In genomic region chr10:95440566-95440965, GRCm38 (mm10) we compare ENCODE assay signal across 16 mouse cellular contexts. TPM values are rescaled to one million over a fixed set of nuclear protein-coding genes. Genes with fewer than 3 reads are reported as not detected.
A peak's percentile ranks its signal among the peaks of the same experiment; 100 is the strongest.
DNase-seq lines count a peak whose midpoint lies in the region; ATAC-seq and TF ChIP-seq lines count a peak whose summit lies in the region.
"Had no signal": no experiment of that assay in that cellular context is flagged by ENCODE, and none has a peak within 500 bp of the region (broad histone marks: within the 10 kb centered on the region; RNA-seq: fewer than 3 reads in every experiment).

No protein-coding gene starts in this region.

- no peak overlapping the region for H3K27ac ChIP-seq in forebrain, postnatal 0 days (ENCODE audit: low read depth, low read length)
- no peak overlapping the region for H3K27ac ChIP-seq in forebrain, embryonic 16.5 days (ENCODE audit: low read length)
- no peak overlapping the region for H3K27ac ChIP-seq in liver, postnatal 0 days (ENCODE audit: low read depth)
- H3K27ac ChIP-seq in liver, embryonic 12.5 days = no peak overlapping the region
- no peak overlapping the region for H3K27ac ChIP-seq in CH12.LX (ENCODE audit: insufficient read depth, low read depth)
- no peak overlapping the region for H3K27ac ChIP-seq in embryonic facial prominence, embryonic 11.5 days (replicated peaks; ENCODE audit: low read depth, low read length)
- no peak overlapping the region for H3K27ac ChIP-seq in hindbrain, embryonic 14.5 days
- H3K27ac ChIP-seq: limb, embryonic 12.5 days had no signal

- TF ChIP-seq EP300 in liver, postnatal 0 days (IDR thresholded peaks at IDR 0.05; ENCODE audit: low read depth) = no peak
- no peak for TF ChIP-seq EP300 in CH12.LX (IDR thresholded peaks at IDR 0.05; ENCODE audit: low read length)

- no peaks in the 10 kb centered on the region for H3K9me3 ChIP-seq in forebrain, postnatal 0 days (ENCODE audit: low read length)
- no peaks in the 10 kb centered on the region for H3K9me3 ChIP-seq in forebrain, embryonic 16.5 days (ENCODE audit: control insufficient read depth, low read length)
- no peaks in the 10 kb centered on the region for H3K9me3 ChIP-seq in liver, postnatal 0 days (ENCODE audit: low read length)
- H3K9me3 ChIP-seq in liver, embryonic 12.5 days (replicated peaks) = no peaks in the 10 kb centered on the region
- H3K9me3 ChIP-seq in CH12.LX (replicated peaks; ENCODE audit: low read length) = no peaks in the 10 kb centered on the region
- H3K9me3 ChIP-seq in embryonic facial prominence, embryonic 11.5 days (replicated peaks; ENCODE audit: control insufficient read depth, low read length) = no peaks in the 10 kb centered on the region
- H3K9me3 ChIP-seq in hindbrain, embryonic 14.5 days (ENCODE audit: control insufficient read depth, low read length) = no peaks in the 10 kb centered on the region
- H3K9me3 ChIP-seq: limb, embryonic 12.5 days had no signal

- TF ChIP-seq POLR2A in CH12.LX (IDR thresholded peaks at IDR 0.05; ENCODE audit: low read depth, low read length) = no peak

- dilution Hi-C loops in CH12.LX (cut with MboI; ENCODE audit: extremely low pct_ligation_motif_present, extremely low pct_unique_long_range_greater_than_20kb, low sequenced_read_pairs) = no loop called here

- H3K4me2 ChIP-seq in forebrain, postnatal 0 days (ENCODE audit: low read depth) = no peak overlapping the region
- no peak overlapping the region for H3K4me2 ChIP-seq in forebrain, embryonic 16.5 days (ENCODE audit: low read length)
- H3K4me2 ChIP-seq in liver, postnatal 0 days (ENCODE audit: low read depth, low read length) = no peak overlapping the region
- H3K4me2 ChIP-seq in liver, embryonic 12.5 days = no peak overlapping the region
- 0 out of 2 replicates have a peak overlapping the region, but pooled peaks have one; percentile 33 for H3K4me2 ChIP-seq in CH12.LX (ENCODE audit: insufficient read depth, low read depth, poor library complexity, severe bottlenecking)
- H3K4me2 ChIP-seq in embryonic facial prominence, embryonic 11.5 days (ENCODE audit: low read depth, low read length) = no peak overlapping the region
- H3K4me2 ChIP-seq in hindbrain, embryonic 14.5 days (replicated peaks) = no peak overlapping the region
- H3K4me2 ChIP-seq: limb, embryonic 12.5 days had no signal

- 57% methylated on average over 2 of the region's 2 CpGs for WGBS in forebrain, postnatal 0 days
- 73% methylated on average over 2 of the region's 2 CpGs for WGBS in forebrain, embryonic 16.5 days
- WGBS in liver, postnatal 0 days (ENCODE audit: insufficient replicate concordance) = 44% methylated on average over 2 of the region's 2 CpGs
- 38% methylated on average over 2 of the region's 2 CpGs for WGBS in liver, embryonic 12.5 days (ENCODE audit: insufficient replicate concordance)
- 30% methylated on average over 2 of the region's 2 CpGs for WGBS in embryonic facial prominence, embryonic 11.5 days
- WGBS in hindbrain, embryonic 14.5 days = 53% methylated on average over 2 of the region's 2 CpGs

- no peak overlapping the region for H3K9ac ChIP-seq in forebrain, postnatal 0 days
- H3K9ac ChIP-seq in forebrain, embryonic 16.5 days (replicated peaks; ENCODE audit: low read depth, low read length) = no peak overlapping the region
- no peak overlapping the region for H3K9ac ChIP-seq in liver, postnatal 0 days (replicated peaks)
- H3K9ac ChIP-seq in liver, embryonic 12.5 days = no peak overlapping the region
- H3K9ac ChIP-seq in CH12.LX (ENCODE audit: insufficient read depth, low read depth) = no peak overlapping the region
- no peak overlapping the region for H3K9ac ChIP-seq in embryonic facial prominence, embryonic 11.5 days (replicated peaks; ENCODE audit: low read length)
- H3K9ac ChIP-seq in hindbrain, embryonic 14.5 days = no peak overlapping the region
- H3K9ac ChIP-seq: limb, embryonic 12.5 days had no signal

- no peaks in the 10 kb centered on the region for H3K36me3 ChIP-seq in forebrain, postnatal 0 days (ENCODE audit: insufficient read depth)
- H3K36me3 ChIP-seq in forebrain, embryonic 16.5 days (ENCODE audit: control insufficient read depth, insufficient read depth) = no peaks in the 10 kb centered on the region
- H3K36me3 ChIP-seq in liver, postnatal 0 days (replicated peaks; ENCODE audit: insufficient read depth, low read length) = no peaks in the 10 kb centered on the region
- H3K36me3 ChIP-seq in liver, embryonic 12.5 days = no peaks in the 10 kb centered on the region
- H3K36me3 ChIP-seq in CH12.LX (replicated peaks in 1 of 2; ENCODE audit: control insufficient read depth in 1 of 2, insufficient read depth in 1 of 2, low read length in 1 of 2) = no peaks in the 10 kb centered on the region
- no peaks in the 10 kb centered on the region for H3K36me3 ChIP-seq in embryonic facial prominence, embryonic 11.5 days (replicated peaks; ENCODE audit: control insufficient read depth, insufficient read depth, low read depth, low read length)
- no peaks in the 10 kb centered on the region for H3K36me3 ChIP-seq in hindbrain, embryonic 14.5 days (replicated peaks; ENCODE audit: control insufficient read depth, insufficient read depth)
- H3K36me3 ChIP-seq: limb, embryonic 12.5 days had no signal

- in situ Hi-C loops in CH12.LX (cut with MboI; ENCODE audit: low pct_ligation_motif_present, low pct_unique_long_range_greater_than_20kb, low sequenced_read_pairs) = no loop called here

- peak; percentile 18; the same call in 1 of the 2 replicates for TF ChIP-seq CTCF in forebrain, postnatal 0 days (IDR thresholded peaks at IDR 0.05; ENCODE audit: low read depth)
- TF ChIP-seq CTCF in liver, postnatal 0 days (IDR thresholded peaks at IDR 0.05; ENCODE audit: low read depth) = peak; percentile 47
- TF ChIP-seq CTCF in CH12.LX (conservative IDR thresholded peaks at IDR 0.05 in 1 of 2, IDR thresholded peaks at IDR 0.05 in 1 of 2; ENCODE audit: low read depth in 2 of 2, low read length in 2 of 2) = peak in 1 of 2 experiments; percentile 70; a peak in 2 of 4 replicates

- H3K4me1 ChIP-seq in forebrain, postnatal 0 days (ENCODE audit: insufficient read depth) = no peaks in the 10 kb centered on the region
- no peaks in the 10 kb centered on the region for H3K4me1 ChIP-seq in forebrain, embryonic 16.5 days (replicated peaks; ENCODE audit: control insufficient read depth, insufficient read depth, low read length)
- no peaks in the 10 kb centered on the region for H3K4me1 ChIP-seq in liver, postnatal 0 days (ENCODE audit: insufficient read depth)
- no peaks in the 10 kb centered on the region for H3K4me1 ChIP-seq in liver, embryonic 12.5 days
- H3K4me1 ChIP-seq in CH12.LX (ENCODE audit: control insufficient read depth in 1 of 2, insufficient read depth in 2 of 2) = peaks cover 8 to 29% of the 10 kb centered on the region in 2 experiments
- no peaks in the 10 kb centered on the region for H3K4me1 ChIP-seq in embryonic facial prominence, embryonic 11.5 days (ENCODE audit: control insufficient read depth, insufficient read depth, low read length)
- H3K4me1 ChIP-seq in hindbrain, embryonic 14.5 days (replicated peaks; ENCODE audit: control insufficient read depth, insufficient read depth, low read length) = no peaks in the 10 kb centered on the region
- H3K4me1 ChIP-seq: limb, embryonic 12.5 days had no signal

- no peak overlapping the region for H3K4me3 ChIP-seq in forebrain, postnatal 0 days (ENCODE audit: low read depth, low read length)
- H3K4me3 ChIP-seq in forebrain, embryonic 16.5 days (replicated peaks; ENCODE audit: low read length) = no peak overlapping the region
- no peak overlapping the region for H3K4me3 ChIP-seq in liver, postnatal 0 days (ENCODE audit: low read depth, low read length)
- no peak overlapping the region for H3K4me3 ChIP-seq in liver, embryonic 12.5 days
- no peak overlapping the region for H3K4me3 ChIP-seq in CH12.LX (replicated peaks in 1 of 3; ENCODE audit: low read depth in 2 of 3, low read length in 2 of 3, poor library complexity in 1 of 3)
- H3K4me3 ChIP-seq in embryonic facial prominence, embryonic 11.5 days (ENCODE audit: low read depth, low read length) = no peak overlapping the region
- no peak overlapping the region for H3K4me3 ChIP-seq in hindbrain, embryonic 14.5 days (replicated peaks; ENCODE audit: low read length)
- H3K4me3 ChIP-seq: limb, embryonic 12.5 days; myocyte had no signal

- no peaks in the 10 kb centered on the region for H3K79me2 ChIP-seq in CH12.LX (replicated peaks; ENCODE audit: control insufficient read depth, extremely low read depth, insufficient read depth, poor library complexity, severe bottlenecking)

- TF ChIP-seq RAD21 in CH12.LX (IDR thresholded peaks at IDR 0.05; ENCODE audit: low read depth, low read length) = peak; percentile 70

- DNase-seq in forebrain, postnatal 0 days = no peak
- DNase-seq in liver, postnatal 0 days = no peak
- DNase-seq in CH12.LX (ENCODE audit: extremely low read depth) = peak; percentile 84
- DNase-seq in embryonic facial prominence, embryonic 11.5 days (ENCODE audit: low spot score) = peak; percentile 45
- DNase-seq in hindbrain, embryonic 14.5 days (ENCODE audit: low spot score) = no peak
- no peak for DNase-seq in frontal cortex, postnatal 25 days (ENCODE audit: low spot score in 2 of 2)
- DNase-seq: cerebellum, postnatal 14 days; heart, postnatal 10 days; layer of hippocampus, postnatal 36 days; spleen, adult 18-20 months; thymus, adult 18-20 months had no signal

- H3K27me3 ChIP-seq in forebrain, postnatal 0 days (ENCODE audit: insufficient read depth, low read length) = no peaks in the 10 kb centered on the region
- no peaks in the 10 kb centered on the region for H3K27me3 ChIP-seq in forebrain, embryonic 16.5 days (replicated peaks; ENCODE audit: control insufficient read depth, insufficient read depth, low read length)
- H3K27me3 ChIP-seq in liver, postnatal 0 days (ENCODE audit: insufficient read depth, low read length) = no peaks in the 10 kb centered on the region
- H3K27me3 ChIP-seq in liver, embryonic 12.5 days (replicated peaks) = 0 out of 2 replicates have a peak, but pooled peaks cover 8% of the 10 kb centered on the region
- H3K27me3 ChIP-seq in CH12.LX (replicated peaks) = no peaks in the 10 kb centered on the region
- H3K27me3 ChIP-seq in embryonic facial prominence, embryonic 11.5 days (ENCODE audit: control insufficient read depth, insufficient read depth, low read length) = no peaks in the 10 kb centered on the region
- H3K27me3 ChIP-seq in hindbrain, embryonic 14.5 days (ENCODE audit: control insufficient read depth, insufficient read depth, low read length) = no peaks in the 10 kb centered on the region
- H3K27me3 ChIP-seq: limb, embryonic 12.5 days had no signal

- ATAC-seq in forebrain, postnatal 0 days = no peak
- no peak for ATAC-seq in forebrain, embryonic 16.5 days
- peak; percentile 69 for ATAC-seq in liver, postnatal 0 days
- no peak for ATAC-seq in liver, embryonic 12.5 days
- ATAC-seq in embryonic facial prominence, embryonic 11.5 days (replicated peaks; ENCODE audit: insufficient number of reproducible peaks, low FRiP score, low TSS enrichment, low read depth) = no peak
- ATAC-seq in hindbrain, embryonic 14.5 days (ENCODE audit: low FRiP score) = no peak

RNA-seq across cellular contexts. Expression of gene Socs2, which starts 23.6 kb away (rescaled TPM):
- total RNA-seq in forebrain, postnatal 0 days (2014; rRNA removed) = 80.7 and 93.0 TPM in 2 replicates
- polyA plus RNA-seq in forebrain, postnatal 0 days (2015; fragmentation: Nextera tagmentation; extraction: Ambion mirVana) = 136 and 154 TPM in 2 replicates
- 145 and 161 TPM in 2 replicates for polyA plus RNA-seq in forebrain, embryonic 16.5 days (2015; fragmentation: Nextera tagmentation; extraction: Ambion mirVana)
- polyA plus RNA-seq in liver, postnatal 0 days (2015; fragmentation: Nextera tagmentation; extraction: Ambion mirVana) = 67.1 and 86.5 TPM in 2 replicates
- 10.1 and 14.1 TPM in 2 replicates for polyA plus RNA-seq in liver, embryonic 12.5 days (2016; fragmentation: Nextera tagmentation; extraction: Ambion mirVana)
- total RNA-seq in CH12.LX (2012; rRNA removed) = 7.8 and 8.1 TPM in 2 replicates
- total RNA-seq in CH12.LX (2014; rRNA removed) = 13.8 and 15.7 TPM in 2 replicates
- 12.0 and 16.3 TPM in 2 replicates for polyA plus RNA-seq in CH12.LX (2012; ENCODE audit: insufficient read length, low read depth)
- 50.5 and 56.3 TPM in 2 replicates for polyA plus RNA-seq in embryonic facial prominence, embryonic 11.5 days (2014; fragmentation: Nextera tagmentation; extraction: Ambion mirVana)
- polyA plus RNA-seq in hindbrain, embryonic 14.5 days (2014; fragmentation: Nextera tagmentation; extraction: Ambion mirVana) = 133 and 138 TPM in 2 replicates
- total RNA-seq: granulocyte monocyte progenitor cell, adult 5-6 weeks had no signal

Comparison
In these comparisons a context has a peak if more than half of its experiments do, and no peak if none do; other contexts are left out.
1. DNase-seq: peak in CH12.LX (single experiment) and embryonic facial prominence, embryonic 11.5 days (single experiment); none in forebrain, postnatal 0 days (single experiment), liver, postnatal 0 days (single experiment), hindbrain, embryonic 14.5 days (single experiment) and frontal cortex, postnatal 25 days (0 of 2).